Mouse (Mus musculus) forebrain, embryonic 15.5 days (tissue): ENCODE results near the gene Bsg. TPM values are rescaled to one million over a fixed set of nuclear protein-coding genes. Genes with fewer than 3 reads are reported as not detected.

Experiments used
- ATAC-seq: fragments of 200-750 bp; cut with Nextera tagmentation; replicated peaks from 2 replicates; pipeline ENCODE4 v1.8.0; 2017; ENCODE audit warnings: mild to moderate bottlenecking, moderate TSS enrichment, moderate library complexity
- H3K27ac ChIP-seq: fragments of 300-500 bp; sonication (generic); replicated peaks from 2 replicates; pipeline ENCODE4 v1.5.1; 2015; ENCODE audit warnings: mild to moderate bottlenecking, inconsistent platforms
- H3K27me3 ChIP-seq: fragments of 300-500 bp; sonication (generic); 2 replicates; pipeline ENCODE4 v1.6.1; 2015; ENCODE audit warnings: inconsistent platforms
- H3K36me3 ChIP-seq: fragments of 300-500 bp; sonication (generic); 2 replicates; pipeline ENCODE4 v1.6.1; 2015; ENCODE audit warnings: mild to moderate bottlenecking, inconsistent platforms
- H3K4me1 ChIP-seq: fragments of 300-500 bp; sonication (generic); 2 replicates; pipeline ENCODE4 v1.6.1; 2015; ENCODE audit warnings: inconsistent platforms
- H3K4me2 ChIP-seq: fragments of 300-500 bp; sonication (generic); replicated peaks from 2 replicates; pipeline ENCODE4 v1.6.1; 2015; ENCODE audit warnings: mild to moderate bottlenecking, inconsistent platforms
- H3K4me3 ChIP-seq: fragments of 300-500 bp; sonication (generic); 2 replicates; pipeline ENCODE4 v1.5.1; 2015; ENCODE audit warnings: mild to moderate bottlenecking, inconsistent platforms
- H3K9ac ChIP-seq: fragments of 300-500 bp; sonication (generic); replicated peaks from 2 replicates; pipeline ENCODE4 v1.6.1; 2015; ENCODE audit warnings: mild to moderate bottlenecking, inconsistent platforms
- H3K9me3 ChIP-seq: fragments of 300-500 bp; sonication (generic); 2 replicates; pipeline ENCODE4 v1.6.1; 2016; ENCODE audit warnings: inconsistent platforms
- WGBS: fragments of 180-500 bp; shearing (Covaris S2); methylation state at CpG from one replicate; pipeline ENCODE4 v1.1.7; 2015; ENCODE audit warnings: mixed read lengths; 5-methylcytosine and 5-hydroxymethylcytosine counted together
- polyA plus RNA-seq: library from polyadenylated mRNA; unstranded; fragments of >200 nt; fragmentation: Nextera tagmentation; extraction: Ambion mirVana; gene quantifications from 2 replicates; pipeline ENCODE4 v1.2.1, GENCODE M21; 2015

The Bsg gene
- polyA plus RNA-seq, 1 experiment from 2014 or later, result 728 TPM

GRCm38 (mm10) chr10:79709307-79709706 lies 5.0 kb downstream of the Bsg start:
- H3K4me1 ChIP-seq, result peaks cover 34% of the 10 kb centered on the region
- H3K27me3 ChIP-seq, result no peaks in the 10 kb centered on the region
- WGBS, result 84% methylated on average over 7 of the region's 7 CpGs
- no peak overlapping the region for H3K9ac ChIP-seq
- H3K27ac ChIP-seq, result no peak overlapping the region
- H3K4me3 ChIP-seq, result no peak overlapping the region
- peaks cover 37% of the 10 kb centered on the region for H3K36me3 ChIP-seq
- H3K9me3 ChIP-seq, result no peaks in the 10 kb centered on the region
- no peak for ATAC-seq
- H3K4me2 ChIP-seq, result no peak overlapping the region

- Histone ChIP-seq H3K4me3 (no peak overlapping the region), H3K4me1 (peaks cover 19% of the 10 kb centered on the region), H3K36me3 (peaks cover 37% of the 10 kb centered on the region), H3K27me3 (peaks cover 17% of the 10 kb centered on the region), H3K9ac (no peak overlapping the region), H3K27ac (no peak overlapping the region), H3K9me3 (no peaks in the 10 kb centered on the region), H3K4me2 (no peak overlapping the region)
- 94% methylated on average over 1 of the region's 1 CpGs for WGBS
- ATAC-seq, result no peak
Observed at GRCm38 (mm10) chr10:79712029-79712428, 7.7 kb downstream of the Bsg start.

- H3K4me2 ChIP-seq, result no peak overlapping the region
- H3K36me3 ChIP-seq, result peaks cover 37% of the 10 kb centered on the region
- WGBS, result 14% methylated on average over 4 of the region's 6 CpGs
- H3K4me3 ChIP-seq, result no peak overlapping the region
- no peaks in the 10 kb centered on the region for H3K9me3 ChIP-seq
- no peak; the same call in 1 of the 2 replicates for ATAC-seq
- H3K27me3 ChIP-seq, result peaks cover 23% of the 10 kb centered on the region
- H3K27ac ChIP-seq, result no peak overlapping the region
- no peak overlapping the region for H3K9ac ChIP-seq
- H3K4me1 ChIP-seq, result peaks cover 19% of the 10 kb centered on the region
Observed at GRCm38 (mm10) chr10:79712499-79713126, 8.3 kb downstream of the Bsg start.

- WGBS, result 41% methylated on average over 1 of the region's 1 CpGs
- H3K9ac ChIP-seq, result no peak overlapping the region
- no peak overlapping the region for H3K4me3 ChIP-seq
- peaks cover 28% of the 10 kb centered on the region for H3K27me3 ChIP-seq
- H3K4me2 ChIP-seq, result no peak overlapping the region
- H3K4me1 ChIP-seq, result peaks cover 19% of the 10 kb centered on the region
- no peak for ATAC-seq
- no peak overlapping the region for H3K27ac ChIP-seq
- peaks cover 37% of the 10 kb centered on the region for H3K36me3 ChIP-seq
- H3K9me3 ChIP-seq, result no peaks in the 10 kb centered on the region
Observed at GRCm38 (mm10) chr10:79713163-79713562, 8.9 kb downstream of the Bsg start.

GRCm38 (mm10) chr10:79714996-79715395 lies 10.7 kb downstream of the Bsg start:
- Histone ChIP-seq H3K4me1 (peaks cover 19% of the 10 kb centered on the region), H3K9me3 (no peaks in the 10 kb centered on the region), H3K9ac (no peak overlapping the region), H3K4me2 (no peak overlapping the region), H3K4me3 (no peak overlapping the region), H3K36me3 (peaks cover 22% of the 10 kb centered on the region), H3K27me3 (peaks cover 40% of the 10 kb centered on the region), H3K27ac (no peak overlapping the region)
- 65% methylated on average over 4 of the region's 4 CpGs for WGBS
- ATAC-seq, result no peak

DNA sequence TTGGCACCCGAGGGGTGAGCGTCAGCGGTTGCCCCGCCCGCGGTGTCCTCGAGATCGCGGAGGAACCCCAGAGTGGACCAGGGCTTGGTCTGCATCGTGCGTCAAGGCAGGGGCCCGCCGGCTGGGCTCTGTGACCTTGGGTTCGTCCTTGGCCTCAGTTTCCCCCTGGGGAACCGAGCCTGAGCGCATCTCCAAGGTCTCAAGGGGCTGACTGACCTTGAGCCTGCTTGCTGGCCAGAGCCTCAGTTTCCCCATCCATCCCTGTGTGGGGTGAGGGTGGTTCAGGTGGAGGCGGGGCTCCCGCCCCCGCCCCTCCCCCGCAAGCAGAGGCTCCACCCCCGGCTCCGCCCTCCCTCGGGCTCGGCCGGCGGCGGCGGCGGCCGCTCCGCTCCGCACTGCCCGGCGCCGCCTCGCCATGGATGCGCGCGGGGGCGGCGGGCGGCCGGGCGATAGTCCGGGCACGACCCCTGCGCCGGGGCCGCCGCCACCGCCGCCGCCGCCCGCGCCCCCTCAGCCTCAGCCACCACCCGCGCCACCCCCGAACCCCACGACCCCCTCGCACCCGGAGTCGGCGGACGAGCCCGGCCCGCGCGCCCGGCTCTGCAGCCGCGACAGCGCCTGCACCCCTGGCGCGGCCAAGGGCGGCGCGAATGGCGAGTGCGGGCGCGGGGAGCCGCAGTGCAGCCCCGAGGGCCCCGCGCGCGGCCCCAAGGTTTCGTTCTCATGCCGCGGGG lies 12.1 kb downstream of the Bsg start, which contains the start of gene Hcn2:
TSS of gene Hcn2 (plus strand) at position 381 of the 734 bp plus-strand sequence.
- peaks cover 7% of the 10 kb centered on the region for H3K36me3 ChIP-seq
- H3K9me3 ChIP-seq, result no peaks in the 10 kb centered on the region
- peak; percentile 57 for ATAC-seq
- peaks cover 19% of the 10 kb centered on the region for H3K4me1 ChIP-seq
- WGBS, result 2% methylated on average over 41 of the region's 91 CpGs
- no peak within 1 kb of the TSS for H3K27ac ChIP-seq
- peak within 1 kb of the TSS; percentile 96 for H3K4me2 ChIP-seq
- peak within 1 kb of the TSS; percentile 62 for H3K9ac ChIP-seq
- H3K27me3 ChIP-seq, result peaks cover 40% of the 10 kb centered on the region
- peak within 1 kb of the TSS; percentile 66 for H3K4me3 ChIP-seq

DNA sequence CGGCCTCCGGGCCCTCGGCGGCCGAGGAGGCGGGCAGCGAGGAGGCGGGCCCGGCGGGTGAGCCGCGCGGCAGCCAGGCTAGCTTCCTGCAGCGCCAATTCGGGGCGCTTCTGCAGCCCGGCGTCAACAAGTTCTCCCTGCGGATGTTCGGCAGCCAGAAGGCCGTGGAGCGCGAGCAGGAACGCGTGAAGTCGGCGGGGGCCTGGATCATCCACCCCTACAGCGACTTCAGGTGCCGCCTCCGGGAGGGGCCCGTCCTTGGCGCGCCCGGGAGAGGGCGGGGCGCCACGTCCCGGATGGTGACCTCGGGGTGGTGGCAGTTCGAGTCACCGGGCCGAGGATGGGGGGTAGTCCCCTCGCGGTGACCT lies 12.7 kb downstream of the Bsg start:
- peak; percentile 8; the same call in 1 of the 2 replicates for ATAC-seq
- under 1% methylated on average over 40 of the region's 44 CpGs for WGBS
- H3K27me3 ChIP-seq, result peaks cover 40% of the 10 kb centered on the region
- peak overlapping the region; percentile 62 for H3K9ac ChIP-seq
- H3K4me1 ChIP-seq, result peaks cover 19% of the 10 kb centered on the region
- no peak overlapping the region for H3K27ac ChIP-seq
- H3K9me3 ChIP-seq, result no peaks in the 10 kb centered on the region
- H3K36me3 ChIP-seq, result peaks cover 2% of the 10 kb centered on the region
- H3K4me2 ChIP-seq, result peak overlapping the region; percentile 96
- H3K4me3 ChIP-seq, result peak overlapping the region; percentile 66

GRCm38 (mm10) chr10:79717640-79718357 lies 13.5 kb downstream of the Bsg start:
- ATAC-seq, result no peak
- 2% methylated on average over 43 of the region's 43 CpGs for WGBS

GRCm38 (mm10) chr10:79721089-79721488 lies 16.8 kb downstream of the Bsg start:
- Histone ChIP-seq H3K27ac (no peak overlapping the region), H3K4me1 (peaks cover 16% of the 10 kb centered on the region), H3K4me2 (no peak overlapping the region), H3K9me3 (no peaks in the 10 kb centered on the region), H3K4me3 (no peak overlapping the region), H3K9ac (no peak overlapping the region), H3K36me3 (no peaks in the 10 kb centered on the region), H3K27me3 (peaks cover 27% of the 10 kb centered on the region)
- no peak for ATAC-seq
- 71% methylated on average over 5 of the region's 5 CpGs for WGBS

More at GRCm38 (mm10) chr10:79717640-79718357, 13.5 kb downstream of the Bsg start:
- Histone ChIP-seq H3K27me3 (peaks cover 40% of the 10 kb centered on the region), H3K9ac (peak overlapping the region; percentile 62; the same call in 1 of the 2 replicates), H3K4me3 (peak overlapping the region; percentile 66), H3K9me3 (no peaks in the 10 kb centered on the region), H3K4me2 (peak overlapping the region; percentile 96), H3K36me3 (no peaks in the 10 kb centered on the region), H3K27ac (no peak overlapping the region), H3K4me1 (peaks cover 19% of the 10 kb centered on the region)

DNA sequence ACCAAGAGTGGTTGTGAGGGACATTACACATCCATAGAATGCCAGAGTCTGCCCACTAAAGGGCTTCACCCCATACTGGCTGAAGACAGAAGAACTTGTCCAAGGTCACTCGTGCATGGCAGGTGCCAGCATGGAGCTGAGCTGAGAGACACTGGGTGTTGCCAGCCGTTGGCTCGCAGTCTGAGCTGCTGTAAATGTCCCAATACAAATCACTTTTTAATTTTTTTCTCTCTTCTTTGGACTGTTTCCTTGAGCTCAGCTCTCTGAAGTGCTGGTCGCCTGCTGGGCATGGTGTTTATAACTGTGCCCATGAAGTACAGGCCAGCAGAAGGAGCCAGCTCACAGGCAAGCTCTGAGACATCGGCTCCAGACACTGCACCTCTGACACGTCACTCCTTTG lies 18.8 kb downstream of the Bsg start:
- Histone ChIP-seq H3K9me3 (no peaks in the 10 kb centered on the region), H3K36me3 (no peaks in the 10 kb centered on the region), H3K27me3 (peaks cover 12% of the 10 kb centered on the region), H3K4me1 (no peaks in the 10 kb centered on the region; the same call in 1 of the 2 replicates), H3K4me3 (no peak overlapping the region), H3K4me2 (no peak overlapping the region), H3K9ac (no peak overlapping the region), H3K27ac (no peak overlapping the region)
- WGBS, result 52% methylated on average over 6 of the region's 6 CpGs
- ATAC-seq, result no peak

- Histone ChIP-seq H3K27ac (no peak overlapping the region), H3K27me3 (peaks cover 6% of the 10 kb centered on the region; the same call in 1 of the 2 replicates), H3K4me1 (no peaks in the 10 kb centered on the region), H3K4me2 (no peak overlapping the region), H3K36me3 (no peaks in the 10 kb centered on the region), H3K9me3 (no peaks in the 10 kb centered on the region), H3K4me3 (no peak overlapping the region), H3K9ac (no peak overlapping the region)
- whole genome bisulfite sequencing, result 89% methylated on average over 7 of the region's 7 CpGs
- ATAC-seq, result no peak
Observed at GRCm38 (mm10) chr10:79723692-79724091, 19.4 kb downstream of the Bsg start.

GRCm38 (mm10) chr10:79726090-79726489 lies 21.8 kb downstream of the Bsg start:
- Histone ChIP-seq H3K27ac (no peak overlapping the region), H3K4me2 (no peak overlapping the region), H3K4me1 (no peaks in the 10 kb centered on the region), H3K4me3 (no peak overlapping the region), H3K27me3 (no peaks in the 10 kb centered on the region), H3K36me3 (no peaks in the 10 kb centered on the region), H3K9me3 (no peaks in the 10 kb centered on the region), H3K9ac (no peak overlapping the region)
- WGBS, result 37% methylated on average over 11 of the region's 11 CpGs
- no peak for ATAC-seq
